Mouse (Mus musculus) MEL (cell line): ENCODE measurements around the gene Lrrc72.

ENCODE experiments used
- EP300 ChIP-seq, 2 experiments: IDR thresholded peaks; 2 replicates each; pipeline ENCODE4 v1.6.1; 2011; ENCODE audit warnings: improper control_type of control experiment in 2 of 2, low read length in 2 of 2, low read depth in 1 of 2, mild to moderate bottlenecking in 1 of 2
- GABPA ChIP-seq: IDR thresholded peaks from 2 replicates; pipeline ENCODE4 v1.6.1; 2012; ENCODE audit warnings: low read depth, mild to moderate bottlenecking, inconsistent platforms, low read length, improper control_type of control experiment, moderate library complexity
- SIN3A ChIP-seq: IDR thresholded peaks from 2 replicates; pipeline ENCODE4 v1.6.1; 2012; ENCODE audit warnings: low read length, improper control_type of control experiment, inconsistent platforms

GRCm38 (mm10) chr12:36290465-36290864, 37.3 kb upstream of the Lrrc72 start:
- TF ChIP-seq SIN3A (no peak), GABPA (no peak), EP300 (IDR thresholded peaks at IDR 0.05; ENCODE audit: low read depth in 1 of 2, low read length in 2 of 2) (no peak)
